Mouse (Mus musculus) heart, adult 2 months (tissue): ENCODE measurements around the gene Camsap3.
A peak's percentile ranks its signal among the peaks of the same experiment; 100 is the strongest.

Source experiments
- CTCF ChIP-seq: fragments of 200-600 bp; IDR thresholded peaks from 2 replicates; pipeline ENCODE4 v1.8.1; 2022; ENCODE audit warnings: antibody characterized with exemption, mild to moderate bottlenecking, moderate library complexity
- POLR2A ChIP-seq: fragments of 200-500 bp; IDR thresholded peaks from 2 replicates; pipeline ENCODE4 v1.6.1; 2011; ENCODE audit warnings: mild to moderate bottlenecking, low read depth, low read length, control low read depth; ENCODE audit not compliant: insufficient read depth

DNA sequence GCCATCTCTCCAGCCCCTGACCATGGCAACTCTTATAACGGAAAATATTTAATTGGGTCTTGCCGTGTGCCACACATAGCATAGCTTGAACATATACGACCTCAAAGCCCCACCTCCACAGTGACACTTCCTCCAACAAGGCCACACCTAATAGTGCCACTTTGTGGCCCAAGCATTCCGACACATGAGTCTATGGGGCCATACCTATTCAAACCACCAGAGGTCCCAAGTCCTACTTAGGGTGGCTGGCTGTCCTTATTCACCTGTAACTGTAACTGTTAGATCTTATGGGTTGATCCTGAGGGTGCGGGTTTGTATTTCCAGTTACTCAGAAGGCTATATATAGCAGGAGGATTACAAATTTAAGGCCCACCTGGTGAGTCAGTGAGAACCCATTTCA is 40.9 kb downstream of the Camsap3 start:
- TF ChIP-seq CTCF = peak; percentile 58
- no peak for TF ChIP-seq POLR2A
